Mouse (Mus musculus): ENCODE results near the gene LTO1.

DNA sequence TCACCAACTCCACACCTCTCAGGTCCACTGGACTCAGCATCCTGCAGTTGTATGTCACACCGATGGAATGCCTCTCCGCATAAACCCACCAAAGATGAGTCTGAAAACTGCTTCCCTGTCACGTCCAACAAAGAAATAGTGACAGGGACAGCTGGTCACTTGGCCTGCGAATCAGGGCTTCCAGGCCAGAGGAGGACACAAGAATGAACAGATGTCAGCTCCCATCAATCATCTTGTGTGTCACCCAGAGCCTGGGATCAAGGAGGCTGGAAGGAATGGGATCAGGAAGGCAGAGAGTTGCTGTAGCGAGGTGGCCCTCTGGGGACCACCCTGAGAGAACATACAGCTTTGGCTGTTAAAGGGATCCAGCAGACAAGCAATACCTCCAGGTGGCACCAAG, 20.0 kb downstream of the LTO1 start:
- no peak for TF ChIP-seq CTCF (IDR thresholded peaks at IDR 0.05)
- TF ChIP-seq EP300 (IDR thresholded peaks at IDR 0.05) = no peak
